Mouse (Mus musculus) c-Kit-positive CD71-negative TER-119-negative erythroid progenitor cells, embryonic 14.5 days (primary cell): ENCODE data around the gene Stambp.

ENCODE experiments used
- DNase-seq: peaks from one replicate; pipeline ENCODE4 v3.0.0-alpha.2; 2013; ENCODE audit warnings: low read depth

Stambp gene

DNA sequence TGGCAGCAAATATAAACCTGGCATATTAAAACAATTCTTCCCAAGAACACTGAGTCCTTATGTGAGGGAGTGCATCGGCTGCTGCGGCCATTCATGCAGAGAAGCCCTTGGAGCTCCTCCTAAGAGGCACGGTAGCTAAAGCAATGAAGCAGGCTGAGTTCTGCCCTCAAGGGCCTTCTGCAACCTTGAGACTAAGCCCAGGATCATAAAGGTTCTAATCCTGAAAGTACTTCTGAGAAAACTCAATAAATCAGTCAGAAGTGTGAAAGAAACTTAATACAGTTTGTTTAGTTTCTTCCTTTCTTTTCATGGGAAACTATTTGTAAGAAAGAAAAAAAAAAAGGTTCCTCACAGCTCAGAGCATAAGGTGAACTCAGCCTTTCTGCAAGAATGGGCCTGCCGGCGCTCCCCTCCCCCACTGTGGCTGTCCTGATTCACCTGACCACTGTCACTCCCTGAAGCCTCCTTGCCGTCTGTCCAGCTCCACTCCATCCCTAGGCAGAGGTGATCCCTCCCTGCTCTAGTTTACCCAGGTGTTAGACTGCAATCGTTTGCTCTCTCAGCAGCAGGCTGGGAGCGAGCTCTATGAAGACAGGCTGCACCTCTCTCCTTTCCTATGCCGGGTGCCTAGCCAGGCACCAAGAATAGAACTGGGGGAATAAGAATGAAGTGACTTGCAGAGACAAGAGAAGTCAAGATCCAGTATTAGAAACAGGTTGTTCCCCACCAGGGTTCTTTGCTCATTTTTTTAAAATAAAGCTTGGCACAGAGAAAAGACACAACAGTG lies 70.8 kb downstream of the Stambp start:
- no peak for DNase-seq

DNA sequence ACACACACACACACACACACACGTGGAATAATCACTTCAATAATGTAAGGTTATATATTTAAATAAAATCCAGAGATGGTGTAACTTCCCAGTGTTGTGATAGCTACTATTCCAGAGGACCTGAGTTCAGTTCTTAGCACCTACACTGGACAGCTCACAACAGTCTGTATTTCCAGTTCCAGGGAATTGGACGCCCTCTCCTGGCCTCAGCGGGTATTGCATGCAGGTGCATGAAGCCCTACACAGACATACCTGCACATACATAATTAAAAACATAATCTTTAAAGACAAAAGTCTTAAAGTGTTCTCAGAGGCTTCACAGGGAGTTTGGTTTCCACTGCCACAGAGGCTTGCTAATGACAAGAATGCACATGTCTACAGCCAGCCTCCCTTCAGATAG lies 72.1 kb downstream of the Stambp start:
- no peak for DNase-seq

DNA sequence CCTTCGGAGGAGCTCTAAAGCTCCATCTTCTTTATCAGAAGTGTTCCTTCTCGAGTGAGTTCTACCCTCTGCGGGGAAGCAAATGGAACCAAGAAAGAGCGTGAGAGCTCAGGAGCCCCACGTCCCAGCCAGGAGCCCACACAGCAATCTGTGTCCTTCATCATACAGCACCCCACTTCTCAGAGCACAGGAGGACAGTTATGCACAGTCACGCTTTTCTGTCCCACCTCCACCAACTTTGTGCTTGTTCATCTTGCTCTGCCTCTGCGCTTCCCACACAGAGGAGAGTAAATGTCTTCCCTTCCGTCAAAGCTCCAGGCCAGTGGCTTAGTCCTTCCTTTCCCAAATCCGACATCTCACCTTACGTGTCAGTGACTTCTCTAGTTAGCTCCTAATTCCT lies 73.5 kb downstream of the Stambp start:
- DNase-seq = no peak

DNA sequence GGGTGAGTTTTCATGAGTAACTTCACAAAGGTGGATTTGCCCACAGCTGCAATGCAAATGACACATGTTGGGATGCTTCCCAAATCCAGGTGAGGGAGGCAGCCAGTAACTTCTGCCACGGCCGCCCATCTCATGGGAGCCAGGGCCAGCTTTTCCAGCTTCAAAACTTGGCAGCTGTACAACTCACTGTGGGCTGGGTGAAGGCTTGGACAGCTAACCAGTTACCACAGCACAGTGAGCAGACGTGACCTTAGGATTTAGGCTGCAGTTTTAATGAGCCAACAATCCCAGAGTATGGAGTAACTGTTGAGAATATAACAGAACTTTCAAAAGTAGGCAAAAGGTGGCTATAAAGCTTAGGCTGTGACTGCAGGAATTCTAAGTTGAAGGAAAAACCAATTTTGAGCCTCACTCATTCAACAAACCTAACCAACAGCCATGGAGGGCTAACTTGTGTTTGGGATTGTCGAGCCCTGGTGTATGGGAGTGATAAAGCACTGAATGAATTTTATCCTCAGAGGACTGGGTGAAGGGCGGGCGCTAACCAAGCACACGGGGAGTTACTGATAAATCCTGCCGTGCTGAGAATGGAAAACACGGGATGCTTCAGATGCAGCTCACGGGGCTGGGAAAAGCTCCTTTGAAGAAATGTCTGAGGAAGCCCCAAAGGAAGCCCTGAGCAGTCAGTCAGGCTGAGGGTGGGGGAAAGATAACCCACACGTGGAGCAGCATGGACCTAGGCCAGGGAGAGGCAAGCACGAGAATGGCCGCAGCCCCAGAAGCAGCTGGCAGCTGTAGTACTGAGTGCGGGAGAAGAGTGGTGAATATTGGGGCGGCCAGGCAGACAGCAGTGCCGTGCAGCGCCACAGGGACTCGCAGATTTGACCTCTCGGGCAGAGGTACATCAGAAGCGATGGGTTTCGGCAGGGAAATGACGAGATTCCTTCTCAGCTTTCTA lies 75.5 kb downstream of the Stambp start:
- DNase-seq = no peak

DNA sequence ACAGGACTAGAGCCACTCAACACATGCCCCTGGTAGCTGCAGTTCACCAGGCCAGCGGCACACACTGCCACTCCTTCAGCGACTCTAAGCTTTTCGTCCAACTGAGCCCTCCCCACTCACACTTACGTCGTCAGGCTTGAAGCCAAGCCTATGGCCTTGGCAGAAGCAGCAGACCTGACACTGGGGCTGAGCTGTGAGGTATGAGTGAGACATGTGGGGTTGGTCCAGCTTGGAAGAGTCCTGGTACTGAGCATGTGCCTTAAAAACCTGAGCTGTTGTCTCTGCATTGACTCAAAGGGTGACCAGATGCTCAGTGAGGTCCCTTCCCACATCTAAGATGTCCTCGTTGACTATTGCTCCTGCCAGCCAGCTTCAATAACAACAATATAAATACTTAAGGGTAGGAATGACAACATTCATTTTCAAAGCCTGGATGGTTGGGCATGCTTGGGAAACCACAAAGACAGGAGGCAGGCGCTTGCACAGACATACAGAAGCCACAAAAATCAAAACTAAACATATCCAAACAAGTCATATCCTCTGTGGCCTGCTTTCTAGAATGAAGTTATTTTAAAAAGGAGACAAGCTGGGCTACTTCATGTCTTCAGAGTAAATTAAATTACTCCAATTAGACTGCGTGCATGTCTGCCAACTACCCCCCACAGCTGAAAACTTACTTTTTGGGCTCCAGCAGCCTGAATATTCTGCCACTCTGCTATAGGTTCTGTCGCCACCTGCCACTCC lies 76.3 kb downstream of the Stambp start:
- DNase-seq = no peak
